Mouse (Mus musculus) MEL (cell line): ENCODE data around the gene Hnf1a.

ENCODE experiments used
- CTCF ChIP-seq, 3 experiments: IDR thresholded peaks in 2 of 3; conservative IDR thresholded peaks in 1 of 3; 2 replicates each; pipeline ENCODE4 v1.5.1; 2011 to 2012; ENCODE audit warnings: low read length in 3 of 3, low read depth in 2 of 3, mild to moderate bottlenecking in 2 of 3, improper control_type of control experiment in 1 of 3, inconsistent platforms in 1 of 3, mixed read lengths in 1 of 3, moderate library complexity in 1 of 3; ENCODE audit not compliant: control insufficient read depth in 1 of 3, insufficient read depth in 1 of 3, poor library complexity in 1 of 3, severe bottlenecking in 1 of 3
- MAZ ChIP-seq: IDR thresholded peaks from 2 replicates; pipeline ENCODE4 v1.6.1; 2012; ENCODE audit warnings: low read depth, mild to moderate bottlenecking, inconsistent platforms, low read length, improper control_type of control experiment
- POLR2A ChIP-seq, 2 experiments: IDR thresholded peaks; 2 replicates each; pipeline ENCODE4 v1.6.1; 2011 to 2012; ENCODE audit warnings: low read length in 2 of 2, mild to moderate bottlenecking in 2 of 2, control low read depth in 1 of 2, improper control_type of control experiment in 1 of 2, low read depth in 1 of 2, moderate library complexity in 1 of 2; ENCODE audit not compliant: control insufficient read depth in 1 of 2, insufficient read depth in 1 of 2, poor library complexity in 1 of 2
- POLR2AphosphoS2 ChIP-seq: IDR thresholded peaks from 2 replicates; pipeline ENCODE4 v1.6.1; 2011; ENCODE audit warnings: low read length, improper control_type of control experiment
- RAD21 ChIP-seq: IDR thresholded peaks from 2 replicates; pipeline ENCODE4 v1.6.1; 2011; ENCODE audit warnings: mild to moderate bottlenecking, low read depth, low read length, improper control_type of control experiment
- SIN3A ChIP-seq: IDR thresholded peaks from 2 replicates; pipeline ENCODE4 v1.6.1; 2012; ENCODE audit warnings: low read length, improper control_type of control experiment, inconsistent platforms
- USF1 ChIP-seq: IDR thresholded peaks from 2 replicates; pipeline ENCODE4 v1.6.1; 2014; ENCODE audit warnings: low read depth, mild to moderate bottlenecking, inconsistent platforms, low read length, improper control_type of control experiment, moderate library complexity

GRCm38 (mm10) chr5:114967523-114968268 is 3.2 kb downstream of the Hnf1a start:
- no peak for TF ChIP-seq POLR2AphosphoS2
- TF ChIP-seq POLR2A (IDR thresholded peaks at IDR 0.05; ENCODE audit: control insufficient read depth in 1 of 2, insufficient read depth in 1 of 2, low read depth in 1 of 2, low read length in 2 of 2, poor library complexity in 1 of 2) = no peak
- no peak for TF ChIP-seq SIN3A
- no peak for TF ChIP-seq USF1
- no peak for TF ChIP-seq RAD21
- TF ChIP-seq MAZ = no peak
- no peak for TF ChIP-seq CTCF (IDR thresholded peaks at IDR 0.05 in 2 of 3, conservative IDR thresholded peaks at IDR 0.05 in 1 of 3; ENCODE audit: control insufficient read depth in 1 of 3, insufficient read depth in 1 of 3, low read depth in 2 of 3, low read length in 3 of 3, poor library complexity in 1 of 3, severe bottlenecking in 1 of 3)
